Mouse (Mus musculus): Measurements from ENCODE around the gene Dip2a. TPM values are rescaled to one million over a fixed set of nuclear protein-coding genes. Genes with fewer than 3 reads are reported as not detected.

Gene Dip2a
- total RNA-seq, 2 experiments from 2014 or later: 7.6 to 7.8 TPM

DNA sequence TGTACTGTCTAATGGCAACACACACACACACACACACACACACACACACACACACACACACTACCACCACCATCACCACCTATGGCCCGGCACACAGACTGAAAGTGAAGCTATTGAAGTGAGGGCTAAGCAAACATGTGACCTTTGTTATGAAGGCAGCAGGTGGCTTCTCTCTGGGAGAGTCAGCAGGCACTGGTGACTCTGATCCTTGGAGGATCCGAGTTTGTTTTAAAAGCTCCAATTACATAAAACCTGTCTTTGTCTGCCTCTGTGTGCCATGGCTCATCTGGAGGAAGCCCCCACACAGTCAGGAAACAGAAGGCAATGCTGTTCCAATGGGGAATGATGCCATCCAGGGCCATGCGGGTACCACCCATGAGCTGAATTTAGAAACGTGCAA lies 98.5 kb downstream of the Dip2a start:
- DNase-seq: no peak

GRCm38 (mm10) chr10:76245106-76245505 lies 100.0 kb downstream of the Dip2a start:
- DNase-seq: no peak

DNA sequence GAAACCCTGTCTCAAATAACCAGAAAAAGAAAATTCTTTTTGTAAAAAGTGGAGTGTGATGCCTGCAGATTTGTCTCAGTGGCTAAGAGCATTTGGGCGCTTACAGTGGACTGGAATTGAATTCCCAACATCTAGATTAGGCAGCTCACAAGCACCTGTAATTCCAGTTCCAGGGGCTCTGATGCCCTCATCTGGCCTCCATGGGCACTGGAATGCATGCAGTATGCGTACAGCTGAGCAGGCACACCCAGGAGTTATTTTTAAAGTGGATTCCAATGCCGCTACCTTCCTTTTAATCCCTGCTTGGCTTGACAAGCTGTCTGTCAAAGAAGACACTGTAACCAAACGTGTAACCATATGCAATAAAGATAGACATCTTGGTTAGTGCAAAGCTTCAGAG lies 105.7 kb downstream of the Dip2a start:
- no peak for DNase-seq

GRCm38 (mm10) chr10:76237341-76238225 lies 107.5 kb downstream of the Dip2a start, which contains the start of gene Prmt2:
Gene Prmt2 (minus strand): TSS chr10:76237865.
- DNase-seq: peak; percentile 94

- DNase-seq: no peak
Observed at GRCm38 (mm10) chr10:76229627-76230026, 115.5 kb downstream of the Dip2a start.

- no peak for DNase-seq
Observed at GRCm38 (mm10) chr10:76225944-76226343, 119.1 kb downstream of the Dip2a start.

- DNase-seq: no peak
Observed at GRCm38 (mm10) chr10:76218240-76218639, 126.9 kb downstream of the Dip2a start.

DNA sequence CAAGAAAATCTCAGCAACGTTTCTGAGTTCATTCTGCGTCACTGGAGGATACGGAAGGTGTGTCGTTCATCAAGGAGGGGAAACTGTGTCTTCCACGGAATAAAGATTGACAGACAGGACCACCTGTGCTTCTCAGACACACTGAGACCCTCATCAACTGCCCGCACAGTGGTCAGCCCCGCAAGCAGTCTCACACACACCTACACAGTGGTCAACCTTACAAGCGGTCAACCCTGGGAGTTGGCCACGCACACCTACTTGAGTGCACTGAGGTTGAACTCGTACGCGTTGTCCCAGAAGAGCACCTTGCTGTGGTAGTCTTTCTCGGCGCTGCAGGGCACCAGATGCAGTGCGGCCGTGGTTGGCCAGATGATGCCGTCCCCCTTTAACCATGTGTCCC lies 128.0 kb downstream of the Dip2a start:
- no peak for DNase-seq

DNA sequence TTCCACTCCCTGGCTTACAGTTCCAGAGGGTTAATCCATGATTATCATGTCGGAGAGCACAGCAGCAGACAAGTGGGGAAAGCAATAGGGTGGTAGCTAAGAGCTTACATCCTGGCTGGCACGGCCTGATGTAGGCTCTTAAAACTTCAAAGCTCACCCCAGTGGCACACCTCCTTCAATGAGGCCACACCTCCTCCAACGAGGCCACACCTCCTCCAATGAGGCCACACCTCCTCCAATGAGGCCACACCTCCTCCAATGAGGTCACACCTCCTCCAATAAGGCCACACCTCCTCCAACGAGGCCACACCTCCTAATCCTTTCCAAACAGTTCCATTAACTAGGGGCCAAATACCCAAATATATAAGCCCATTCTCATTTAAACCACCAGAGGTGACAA lies 130.9 kb downstream of the Dip2a start:
- no peak for DNase-seq

DNA sequence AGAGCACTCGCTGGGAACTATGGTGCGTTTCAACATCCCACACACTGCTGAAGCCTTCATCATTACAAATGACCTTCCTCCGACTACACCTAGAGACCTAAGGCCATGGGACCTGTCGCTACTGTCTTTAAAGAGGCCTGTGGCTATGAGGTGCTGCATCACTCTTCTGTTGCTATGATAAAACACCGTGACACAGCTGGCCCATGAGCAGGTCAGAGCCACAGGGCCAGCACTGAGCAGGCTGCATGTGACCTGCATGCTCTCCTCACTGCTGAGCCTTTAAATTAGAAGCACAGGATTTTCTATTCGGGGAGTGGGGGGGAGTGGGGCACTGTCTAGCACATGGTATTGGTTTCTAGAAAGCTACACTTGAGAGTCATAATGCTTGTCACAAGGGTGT lies 133.0 kb downstream of the Dip2a start:
- DNase-seq: no peak

- DNase-seq: no peak
Observed at GRCm38 (mm10) chr10:76210806-76211205, 134.3 kb downstream of the Dip2a start.

Other genes with a start within 250 kb of the Dip2a start
- not detected for gene Slc5a4b, start 234.3 kb downstream of the Dip2a start, total RNA-seq (2021)
- gene Slc5a4a, start 197.8 kb downstream of the Dip2a start, total RNA-seq (2021): not detected
- gene Prmt2, start 107.4 kb downstream of the Dip2a start, total RNA-seq (2021): 10 to 100 TPM; 10.8 to 12.6 TPM
- 1 to 10 TPM; 2.0 to 2.8 TPM for gene S100b, start 91.4 kb downstream of the Dip2a start, total RNA-seq (2021)
- not detected for gene AC141477.1, start 95.2 kb upstream of the Dip2a start, total RNA-seq (2021)
- 10 to 100 TPM; 37.5 to 55.8 TPM for gene Pcnt, start 97.5 kb upstream of the Dip2a start, total RNA-seq (2021)
- under 1 TPM in 1 of 2 experiments, not detected in 1; 0.62 TPM for gene 2610028H24Rik, start 103.8 kb upstream of the Dip2a start, total RNA-seq (2021)
- gene Mcm3ap, start 123.6 kb upstream of the Dip2a start, total RNA-seq (2021): 10 to 100 TPM; 23.1 to 27.5 TPM
- 1 to 10 TPM; 3.2 to 3.5 TPM for gene Ybey, start 123.8 kb upstream of the Dip2a start, total RNA-seq (2021)
- gene Lss, start 186.3 kb upstream of the Dip2a start, total RNA-seq (2021): 1 to 10 TPM; 7.1 to 8.0 TPM
- gene Spatc1l, start 217.0 kb upstream of the Dip2a start, total RNA-seq (2021): not detected
- not detected for gene Ftcd, start 230.4 kb upstream of the Dip2a start, total RNA-seq (2021)